Mouse (Mus musculus) thymus, adult 18-20 months (tissue): ENCODE results near the gene Igfbp2.

Experiments
- DNase-seq, 2 experiments: peaks; one replicate each; pipeline ENCODE4 v3.0.0; 2022; ENCODE audit warnings: mixed read lengths in 2 of 2

The Igfbp2 gene

GRCm38 (mm10) chr1:72815616-72816015, 8.7 kb upstream of the Igfbp2 start:
- no peak for DNase-seq

- DNase-seq, result no peak
Measured at GRCm38 (mm10) chr1:72819995-72820394, 4.3 kb upstream of the Igfbp2 start.

GRCm38 (mm10) chr1:72822893-72823292, 1.4 kb upstream of the Igfbp2 start:
- DNase-seq, result no peak

GRCm38 (mm10) chr1:72824707-72825101, 401 bp downstream of the Igfbp2 start:
- DNase-seq, result no peak

- no peak for DNase-seq
Measured at GRCm38 (mm10) chr1:72825286-72825685, 983 bp downstream of the Igfbp2 start.

GRCm38 (mm10) chr1:72825921-72826320, 1.6 kb downstream of the Igfbp2 start:
- DNase-seq, result no peak

- DNase-seq, result no peak
Measured at GRCm38 (mm10) chr1:72826446-72826845, 2.1 kb downstream of the Igfbp2 start.

GRCm38 (mm10) chr1:72826931-72827330, 2.6 kb downstream of the Igfbp2 start:
- DNase-seq, result no peak

- DNase-seq, result no peak
Measured at GRCm38 (mm10) chr1:72827411-72828315, 3.4 kb downstream of the Igfbp2 start.

GRCm38 (mm10) chr1:72828843-72829242, 4.5 kb downstream of the Igfbp2 start:
- no peak for DNase-seq

GRCm38 (mm10) chr1:72830485-72830884, 6.2 kb downstream of the Igfbp2 start:
- DNase-seq, result no peak

GRCm38 (mm10) chr1:72832715-72833153, 8.4 kb downstream of the Igfbp2 start:
- DNase-seq, result no peak

- DNase-seq, result no peak
Measured at GRCm38 (mm10) chr1:72833563-72833962, 9.3 kb downstream of the Igfbp2 start.

- DNase-seq, result no peak
Measured at GRCm38 (mm10) chr1:72839356-72839755, 15.1 kb downstream of the Igfbp2 start.

GRCm38 (mm10) chr1:72839791-72840190, 15.5 kb downstream of the Igfbp2 start:
- no peak for DNase-seq

GRCm38 (mm10) chr1:72842666-72843459, 18.6 kb downstream of the Igfbp2 start:
- DNase-seq, result no peak

- DNase-seq, result no peak
Measured at GRCm38 (mm10) chr1:72844675-72845074, 20.4 kb downstream of the Igfbp2 start.

- no peak for DNase-seq
Measured at GRCm38 (mm10) chr1:72847849-72848380, 23.6 kb downstream of the Igfbp2 start.

GRCm38 (mm10) chr1:72849037-72849436, 24.7 kb downstream of the Igfbp2 start:
- DNase-seq, result no peak

GRCm38 (mm10) chr1:72853759-72854158, 29.5 kb downstream of the Igfbp2 start:
- no peak for DNase-seq

- DNase-seq, result no peak
Measured at GRCm38 (mm10) chr1:72854337-72855237, 30.3 kb downstream of the Igfbp2 start.

GRCm38 (mm10) chr1:72855729-72856128, 31.4 kb downstream of the Igfbp2 start:
- DNase-seq, result no peak
